Mouse (Mus musculus) heart, embryonic 15.5 days (tissue): ENCODE measurements around the gene Adamts12. TPM values are rescaled to one million over a fixed set of nuclear protein-coding genes. Genes with fewer than 3 reads are reported as not detected.

ENCODE experiments used
- ATAC-seq: fragments of 200-750 bp; cut with Nextera tagmentation; replicated peaks from 2 replicates; pipeline ENCODE4 v1.8.0; 2017; ENCODE audit warnings: low read depth, moderate TSS enrichment; ENCODE audit not compliant: insufficient number of reproducible peaks, insufficient read depth, low FRiP score
- H3K27ac ChIP-seq: fragments of 300-500 bp; sonication (generic); 2 replicates; pipeline ENCODE4 v1.5.1; 2015; ENCODE audit warnings: mild to moderate bottlenecking, inconsistent platforms
- H3K27me3 ChIP-seq: fragments of 300-500 bp; sonication (generic); 2 replicates; pipeline ENCODE4 v1.6.1; 2015; ENCODE audit warnings: inconsistent platforms
- H3K36me3 ChIP-seq: fragments of 300-500 bp; sonication (generic); 2 replicates; pipeline ENCODE4 v1.6.1; 2015; ENCODE audit warnings: mild to moderate bottlenecking, inconsistent platforms
- H3K4me1 ChIP-seq: fragments of 300-500 bp; sonication (generic); replicated peaks from 2 replicates; pipeline ENCODE4 v1.6.1; 2015; ENCODE audit warnings: inconsistent platforms
- H3K4me2 ChIP-seq: fragments of 300-500 bp; sonication (generic); 2 replicates; pipeline ENCODE4 v1.6.1; 2015; ENCODE audit warnings: inconsistent platforms, mild to moderate bottlenecking, moderate library complexity
- H3K4me3 ChIP-seq: fragments of 300-500 bp; sonication (generic); 2 replicates; pipeline ENCODE4 v1.5.1; 2015; ENCODE audit warnings: mild to moderate bottlenecking, inconsistent platforms
- H3K9ac ChIP-seq: fragments of 300-500 bp; sonication (generic); 2 replicates; pipeline ENCODE4 v1.6.1; 2015; ENCODE audit warnings: mild to moderate bottlenecking, inconsistent platforms
- H3K9me3 ChIP-seq: fragments of 300-500 bp; sonication (generic); replicated peaks from 2 replicates; pipeline ENCODE4 v1.6.1; 2016; ENCODE audit warnings: inconsistent platforms
- WGBS: fragments of 180-500 bp; shearing (Covaris S2); methylation state at CpG from one replicate; pipeline ENCODE4 v1.1.7; 2015; ENCODE audit warnings: mixed read lengths; 5-methylcytosine and 5-hydroxymethylcytosine counted together
- polyA plus RNA-seq: library from polyadenylated mRNA; unstranded; fragments of >200 nt; fragmentation: Nextera tagmentation; extraction: Ambion mirVana; gene quantifications from 2 replicates; pipeline ENCODE4 v1.2.1, GENCODE M21; 2015

Adamts12 gene
- polyA plus RNA-seq, 1 experiment from 2014 or later = 1.7 TPM

GRCm38 (mm10) chr15:11339467-11340180, 275.0 kb downstream of the Adamts12 start:
- no peaks in the 10 kb centered on the region for H3K36me3 ChIP-seq
- H3K4me3 ChIP-seq = no peak overlapping the region
- ATAC-seq = no peak
- H3K9ac ChIP-seq = no peak overlapping the region
- H3K9me3 ChIP-seq = no peaks in the 10 kb centered on the region
- H3K4me2 ChIP-seq = no peak overlapping the region
- H3K27me3 ChIP-seq = no peaks in the 10 kb centered on the region
- H3K27ac ChIP-seq = no peak overlapping the region
- WGBS = 78% methylated on average over 7 of the region's 7 CpGs
- no peaks in the 10 kb centered on the region for H3K4me1 ChIP-seq

GRCm38 (mm10) chr15:11355865-11356264, 291.3 kb downstream of the Adamts12 start:
- no peaks in the 10 kb centered on the region for H3K36me3 ChIP-seq
- no peak overlapping the region for H3K4me2 ChIP-seq
- H3K4me1 ChIP-seq = no peaks in the 10 kb centered on the region
- H3K27me3 ChIP-seq = no peaks in the 10 kb centered on the region
- ATAC-seq = no peak
- H3K9me3 ChIP-seq = no peaks in the 10 kb centered on the region
- 68% methylated on average over 3 of the region's 3 CpGs for WGBS
- no peak overlapping the region for H3K4me3 ChIP-seq
- no peak overlapping the region for H3K9ac ChIP-seq
- H3K27ac ChIP-seq = no peak overlapping the region

DNA sequence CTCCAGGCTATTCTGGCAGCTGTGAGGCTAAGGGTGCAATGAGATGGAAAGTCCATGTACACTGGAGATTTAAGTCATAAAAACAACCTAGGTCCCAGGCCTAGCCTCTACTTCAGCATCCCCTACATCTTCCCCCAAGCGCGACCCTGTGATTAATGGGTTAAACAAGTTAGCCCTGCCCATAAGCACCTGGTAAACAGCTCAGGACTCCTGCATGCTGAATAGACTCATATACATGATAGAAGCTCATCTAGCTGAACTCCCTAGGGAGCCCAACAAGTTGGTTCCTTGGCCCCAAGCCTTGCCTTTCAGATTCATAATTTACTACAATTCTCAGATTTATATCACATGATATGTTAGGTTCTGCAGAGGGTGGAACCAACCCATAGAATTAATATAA, 292.9 kb downstream of the Adamts12 start:
- Histone ChIP-seq H3K4me1 (no peaks in the 10 kb centered on the region), H3K27me3 (no peaks in the 10 kb centered on the region), H3K36me3 (no peaks in the 10 kb centered on the region), H3K27ac (no peak overlapping the region), H3K4me3 (no peak overlapping the region), H3K9me3 (no peaks in the 10 kb centered on the region), H3K4me2 (no peak overlapping the region), H3K9ac (no peak overlapping the region)
- ATAC-seq = no peak
- WGBS = 87% methylated on average over 2 of the region's 2 CpGs

DNA sequence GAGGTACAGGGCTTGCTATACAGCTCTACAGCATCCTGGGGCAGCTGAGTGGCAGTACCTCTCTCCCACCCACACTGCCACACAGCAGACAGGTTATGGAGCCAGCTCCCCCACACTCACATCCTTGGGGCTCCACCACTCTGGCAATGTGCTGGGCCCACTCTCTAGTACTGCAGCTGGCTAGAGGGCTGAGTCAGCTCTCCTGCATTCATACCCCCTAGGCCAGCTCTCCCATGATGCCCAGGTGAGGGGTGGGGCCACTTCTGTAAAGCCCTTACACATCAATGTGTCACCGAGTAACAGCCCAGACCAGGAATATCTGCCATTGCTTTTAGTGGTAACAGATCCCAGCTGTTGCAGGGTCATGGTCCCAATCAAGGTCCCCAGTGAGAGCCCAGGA, 296.3 kb downstream of the Adamts12 start:
- Histone ChIP-seq H3K27ac (no peak overlapping the region), H3K4me1 (no peaks in the 10 kb centered on the region), H3K9ac (no peak overlapping the region), H3K36me3 (no peaks in the 10 kb centered on the region), H3K27me3 (no peaks in the 10 kb centered on the region), H3K4me2 (no peak overlapping the region), H3K4me3 (no peak overlapping the region), H3K9me3 (no peaks in the 10 kb centered on the region)
- 73% methylated on average over 1 of the region's 1 CpGs for WGBS
- no peak for ATAC-seq

DNA sequence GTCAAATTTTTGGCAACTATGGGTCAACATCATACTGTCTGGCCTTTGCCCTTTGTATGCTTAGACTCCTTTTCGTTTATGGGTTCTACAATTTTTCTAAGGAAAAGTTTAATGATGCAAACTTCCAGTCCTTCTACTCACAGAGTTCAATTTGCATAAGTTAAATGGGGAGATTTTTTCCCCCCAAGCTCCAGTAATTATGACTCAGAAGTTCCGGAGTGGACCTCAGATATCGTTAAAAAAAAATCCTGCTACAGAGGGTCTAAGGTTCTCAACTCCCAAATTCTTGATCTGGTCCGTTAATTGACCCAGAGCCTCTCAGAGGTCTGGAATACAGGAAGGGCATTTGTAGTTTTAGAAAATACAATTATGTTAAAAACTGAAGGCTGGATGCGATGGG, 297.2 kb downstream of the Adamts12 start:
- Histone ChIP-seq H3K27ac (no peak overlapping the region), H3K9me3 (no peaks in the 10 kb centered on the region), H3K4me3 (no peak overlapping the region), H3K4me1 (no peaks in the 10 kb centered on the region), H3K4me2 (no peak overlapping the region), H3K9ac (no peak overlapping the region), H3K27me3 (no peaks in the 10 kb centered on the region), H3K36me3 (no peaks in the 10 kb centered on the region)
- no peak for ATAC-seq
- WGBS = 75% methylated on average over 5 of the region's 5 CpGs

DNA sequence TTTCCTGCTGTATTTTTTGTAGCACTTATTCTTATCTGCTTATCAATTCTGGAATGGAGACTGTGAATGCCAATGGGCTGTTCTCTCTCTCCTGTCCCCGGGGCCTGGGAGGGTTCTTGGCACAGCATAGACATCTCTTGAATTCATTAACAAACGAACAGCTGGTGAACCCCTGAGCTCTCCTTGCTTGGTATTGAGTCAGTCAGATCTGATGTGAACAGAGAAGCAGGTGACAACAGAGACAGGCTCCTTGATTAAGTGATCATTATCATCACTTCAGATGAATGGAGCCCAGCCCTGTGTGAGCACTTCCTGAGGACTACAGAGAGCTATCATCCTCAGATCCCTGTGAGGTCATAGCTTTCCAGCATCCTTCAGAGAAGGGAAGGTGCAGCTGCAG, 299.5 kb downstream of the Adamts12 start:
- no peak overlapping the region for H3K4me2 ChIP-seq
- no peaks in the 10 kb centered on the region for H3K9me3 ChIP-seq
- H3K4me3 ChIP-seq = no peak overlapping the region
- no peaks in the 10 kb centered on the region for H3K4me1 ChIP-seq
- H3K36me3 ChIP-seq = no peaks in the 10 kb centered on the region
- 20% methylated on average over 2 of the region's 2 CpGs for WGBS
- H3K27me3 ChIP-seq = no peaks in the 10 kb centered on the region
- ATAC-seq = no peak
- H3K9ac ChIP-seq = no peak overlapping the region
- H3K27ac ChIP-seq = no peak overlapping the region

DNA sequence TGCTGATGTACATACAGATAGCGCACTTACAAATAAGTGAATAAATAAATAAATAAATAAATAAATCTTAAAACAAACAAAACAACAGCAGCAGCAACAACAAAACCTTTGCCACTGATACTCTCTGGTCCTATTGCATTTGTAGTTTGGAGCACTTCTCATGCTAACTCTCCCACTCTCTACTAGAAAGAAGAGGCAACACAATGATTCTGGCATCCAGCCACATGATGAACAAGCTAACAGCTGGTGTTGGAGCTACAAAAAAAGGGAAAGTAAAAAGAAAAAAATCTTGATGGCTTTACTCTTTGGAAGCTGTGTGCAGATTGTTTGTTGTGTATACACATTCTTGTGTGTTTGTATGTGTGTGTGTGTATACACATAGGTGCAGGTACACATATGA, 300.2 kb downstream of the Adamts12 start:
- no peak overlapping the region for H3K27ac ChIP-seq
- 90% methylated on average over 1 of the region's 1 CpGs for WGBS
- no peak for ATAC-seq

GRCm38 (mm10) chr15:11369572-11369971, 305.0 kb downstream of the Adamts12 start:
- no peak for ATAC-seq
- WGBS = 74% methylated on average over 3 of the region's 3 CpGs
- no peaks in the 10 kb centered on the region for H3K9me3 ChIP-seq

More for the DNA sequence above, 300.2 kb downstream of the Adamts12 start:
- H3K9me3 ChIP-seq = no peaks in the 10 kb centered on the region
- no peak overlapping the region for H3K4me3 ChIP-seq
- H3K9ac ChIP-seq = no peak overlapping the region
- H3K36me3 ChIP-seq = no peaks in the 10 kb centered on the region
- no peak overlapping the region for H3K4me2 ChIP-seq
- H3K27me3 ChIP-seq = no peaks in the 10 kb centered on the region
- H3K4me1 ChIP-seq = no peaks in the 10 kb centered on the region

DNA sequence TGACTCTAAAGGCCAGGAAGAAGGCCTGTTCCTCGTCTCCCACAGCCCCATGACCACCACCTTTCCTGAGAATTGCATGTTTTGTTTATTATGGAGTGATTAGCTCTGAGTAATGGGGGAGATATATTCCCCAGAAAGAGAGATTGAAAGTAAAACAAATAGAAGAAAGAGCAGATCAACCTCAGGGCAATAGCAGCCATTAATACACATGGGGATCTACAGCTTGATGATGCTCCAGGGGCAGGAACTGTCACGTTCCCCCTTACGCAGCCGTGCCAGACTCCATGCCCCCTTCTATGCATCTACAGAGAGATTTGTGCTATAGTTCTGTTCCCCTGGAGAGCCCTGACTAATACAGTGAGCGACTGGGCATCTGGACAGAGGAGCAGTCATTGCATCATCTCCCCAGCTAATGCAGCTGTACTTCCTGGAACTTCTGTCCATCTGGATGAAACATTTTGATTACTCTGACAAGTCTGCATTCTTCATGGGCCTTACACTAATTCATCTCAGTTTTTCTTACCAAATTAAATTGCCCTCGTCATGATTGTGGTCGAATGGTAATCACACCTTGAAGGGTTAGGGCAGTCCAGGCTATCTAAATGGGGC, 306.0 kb downstream of the Adamts12 start:
- no peak overlapping the region for H3K4me2 ChIP-seq
- H3K27ac ChIP-seq = no peak overlapping the region
- WGBS = 74% methylated on average over 7 of the region's 7 CpGs
- no peaks in the 10 kb centered on the region for H3K36me3 ChIP-seq
- H3K4me1 ChIP-seq = no peaks in the 10 kb centered on the region
- no peaks in the 10 kb centered on the region for H3K9me3 ChIP-seq
- H3K4me3 ChIP-seq = no peak overlapping the region
- no peak overlapping the region for H3K9ac ChIP-seq
- no peaks in the 10 kb centered on the region for H3K27me3 ChIP-seq
- ATAC-seq = no peak

More at GRCm38 (mm10) chr15:11369572-11369971, 305.0 kb downstream of the Adamts12 start:
- no peak overlapping the region for H3K27ac ChIP-seq
- no peaks in the 10 kb centered on the region for H3K27me3 ChIP-seq
- H3K4me2 ChIP-seq = no peak overlapping the region
- H3K9ac ChIP-seq = no peak overlapping the region
- no peaks in the 10 kb centered on the region for H3K4me1 ChIP-seq
- H3K4me3 ChIP-seq = no peak overlapping the region
- H3K36me3 ChIP-seq = no peaks in the 10 kb centered on the region

DNA sequence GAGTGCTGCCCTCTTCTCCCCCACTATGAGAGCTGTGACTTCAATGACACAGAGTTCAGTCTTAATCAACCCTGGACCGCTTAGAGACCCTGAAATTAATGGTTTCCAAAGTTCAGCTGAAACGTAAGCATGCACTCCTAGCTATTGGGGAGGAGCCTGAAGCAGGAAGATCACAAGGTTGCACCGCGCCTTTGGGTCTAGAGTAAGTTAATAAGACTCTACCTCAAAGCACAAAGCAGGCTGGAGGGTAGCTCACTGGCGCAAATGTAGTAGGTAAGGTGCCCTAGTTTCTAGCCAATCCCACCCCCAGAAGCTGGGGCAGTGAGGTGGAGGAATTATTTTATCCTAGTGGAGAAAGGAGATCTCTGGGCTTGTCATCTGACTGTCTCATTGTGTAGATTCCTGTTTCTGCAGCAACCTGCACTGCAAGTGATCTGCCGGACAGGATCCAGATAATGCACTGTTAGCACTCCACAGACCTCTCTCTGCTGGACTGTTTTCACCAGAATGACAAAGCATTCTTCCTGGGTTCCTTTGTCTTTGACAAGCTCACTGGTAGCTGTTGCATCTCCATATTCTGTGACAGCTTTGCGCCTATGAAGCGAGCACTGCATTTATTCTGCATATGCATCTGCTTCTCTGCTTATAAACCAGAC, 315.0 kb downstream of the Adamts12 start:
- Histone ChIP-seq H3K36me3 (peaks cover 14% of the 10 kb centered on the region), H3K4me1 (no peaks in the 10 kb centered on the region), H3K27ac (no peak overlapping the region), H3K27me3 (no peaks in the 10 kb centered on the region), H3K9me3 (no peaks in the 10 kb centered on the region), H3K4me2 (no peak overlapping the region), H3K4me3 (no peak overlapping the region), H3K9ac (no peak overlapping the region)
- 82% methylated on average over 8 of the region's 8 CpGs for WGBS
- ATAC-seq = no peak

DNA sequence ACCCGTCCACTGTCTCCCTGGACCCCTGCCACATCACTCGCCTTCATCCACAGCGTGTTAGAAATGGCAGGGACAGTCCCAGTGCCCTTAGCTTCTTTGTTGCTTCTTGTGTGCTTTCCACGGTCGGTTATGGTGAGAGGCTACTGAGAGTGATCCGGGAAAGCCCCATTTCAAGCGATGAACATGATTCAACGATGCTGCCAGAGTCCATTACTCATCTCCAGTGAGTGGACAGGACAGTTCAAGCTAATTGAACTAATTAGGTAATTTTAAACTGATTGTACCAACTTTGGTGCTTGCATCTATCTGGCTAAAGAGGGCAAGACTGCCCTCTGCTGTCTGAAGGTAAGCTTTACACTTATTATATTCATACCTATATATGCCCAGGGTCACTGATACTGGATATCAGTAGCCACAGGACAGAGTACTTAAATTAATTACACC, 315.5 kb downstream of the Adamts12 start:
- H3K27me3 ChIP-seq = no peaks in the 10 kb centered on the region
- WGBS = 43% methylated on average over 8 of the region's 8 CpGs
- ATAC-seq = no peak

More for the DNA sequence above, 315.5 kb downstream of the Adamts12 start:
- H3K4me2 ChIP-seq = no peak overlapping the region
- no peaks in the 10 kb centered on the region for H3K9me3 ChIP-seq
- H3K9ac ChIP-seq = no peak overlapping the region
- no peak overlapping the region for H3K27ac ChIP-seq
- H3K4me3 ChIP-seq = no peak overlapping the region
- no peaks in the 10 kb centered on the region for H3K4me1 ChIP-seq
- peaks cover 20% of the 10 kb centered on the region for H3K36me3 ChIP-seq
